Mouse (Mus musculus): ENCODE measurements around the gene Rbpms2. TPM values are rescaled to one million over a fixed set of nuclear protein-coding genes. Genes with fewer than 3 reads are reported as not detected.

Rbpms2 gene
- polyA plus RNA-seq, 1 experiment from 2014 or later, result 16.4 TPM

- ATAC-seq (ENCODE audit: insufficient number of reproducible peaks, insufficient read depth, low FRiP score, low TSS enrichment, low read depth), result no peak
- WGBS, result 56% methylated on average over 7 of the region's 11 CpGs
- no peaks in the 10 kb centered on the region for H3K9me3 ChIP-seq
- no peak overlapping the region for H3K27ac ChIP-seq
- no peak overlapping the region for H3K9ac ChIP-seq (replicated peaks)
- no peaks in the 10 kb centered on the region for H3K27me3 ChIP-seq
- no peak overlapping the region for H3K4me3 ChIP-seq (replicated peaks)
- H3K36me3 ChIP-seq, result peaks cover 23% of the 10 kb centered on the region
- no peaks in the 10 kb centered on the region for H3K4me1 ChIP-seq (replicated peaks)
- H3K4me2 ChIP-seq, result peak overlapping the region; percentile 24; the same call in 1 of the 2 replicates
Observed at GRCm38 (mm10) chr9:65598765-65599249, 30.6 kb upstream of the Rbpms2 start.

GRCm38 (mm10) chr9:65600951-65601350 lies 28.5 kb upstream of the Rbpms2 start:
- H3K27ac ChIP-seq, result no peak overlapping the region
- WGBS, result 81% methylated on average over 2 of the region's 2 CpGs
- no peak overlapping the region for H3K9ac ChIP-seq (replicated peaks)
- no peaks in the 10 kb centered on the region for H3K27me3 ChIP-seq
- ATAC-seq (ENCODE audit: insufficient number of reproducible peaks, insufficient read depth, low FRiP score, low TSS enrichment, low read depth), result no peak
- H3K36me3 ChIP-seq, result peaks cover 1% of the 10 kb centered on the region; the same call in 1 of the 2 replicates
- no peak overlapping the region for H3K4me2 ChIP-seq
- H3K4me1 ChIP-seq (replicated peaks), result peaks cover 2% of the 10 kb centered on the region; the same call in 1 of the 2 replicates
- no peaks in the 10 kb centered on the region for H3K9me3 ChIP-seq
- no peak overlapping the region for H3K4me3 ChIP-seq (replicated peaks)

- Histone ChIP-seq H3K27ac (no peak overlapping the region), H3K36me3 (no peaks in the 10 kb centered on the region), H3K9me3 (no peaks in the 10 kb centered on the region), H3K4me2 (no peak overlapping the region), H3K9ac (replicated peaks) (no peak overlapping the region), H3K4me1 (replicated peaks) (peaks cover 11% of the 10 kb centered on the region; the same call in 1 of the 2 replicates), H3K27me3 (no peaks in the 10 kb centered on the region), H3K4me3 (replicated peaks) (no peak overlapping the region)
- ATAC-seq (ENCODE audit: insufficient number of reproducible peaks, insufficient read depth, low FRiP score, low TSS enrichment, low read depth), result no peak
- 47% methylated on average over 8 of the region's 8 CpGs for WGBS
Observed at GRCm38 (mm10) chr9:65603401-65604102, 25.9 kb upstream of the Rbpms2 start.

- 9% methylated on average over 9 of the region's 9 CpGs for WGBS
- H3K4me2 ChIP-seq, result peak overlapping the region; percentile 43
- ATAC-seq (ENCODE audit: insufficient number of reproducible peaks, insufficient read depth, low FRiP score, low TSS enrichment, low read depth), result peak; percentile 75
- H3K9me3 ChIP-seq, result no peaks in the 10 kb centered on the region
- H3K27me3 ChIP-seq, result no peaks in the 10 kb centered on the region
- H3K4me1 ChIP-seq (replicated peaks), result peaks cover 11% of the 10 kb centered on the region; the same call in 1 of the 2 replicates
- no peak overlapping the region; the same call in 1 of the 2 replicates for H3K9ac ChIP-seq (replicated peaks)
- H3K4me3 ChIP-seq (replicated peaks), result no peak overlapping the region
- H3K36me3 ChIP-seq, result no peaks in the 10 kb centered on the region
- H3K27ac ChIP-seq, result 0 out of 2 replicates have a peak overlapping the region, but pooled peaks have one; percentile 23
Observed at GRCm38 (mm10) chr9:65605471-65606136, 23.8 kb upstream of the Rbpms2 start.

- H3K4me3 ChIP-seq (replicated peaks), result no peak overlapping the region
- ATAC-seq (ENCODE audit: insufficient number of reproducible peaks, insufficient read depth, low FRiP score, low TSS enrichment, low read depth), result no peak
- H3K4me1 ChIP-seq (replicated peaks), result peaks cover 11% of the 10 kb centered on the region; the same call in 1 of the 2 replicates
- H3K36me3 ChIP-seq, result no peaks in the 10 kb centered on the region
- no peaks in the 10 kb centered on the region for H3K27me3 ChIP-seq
- H3K9ac ChIP-seq (replicated peaks), result no peak overlapping the region
- peak overlapping the region; percentile 41; the same call in 1 of the 2 replicates for H3K27ac ChIP-seq
- WGBS, result 33% methylated on average over 9 of the region's 9 CpGs
- H3K9me3 ChIP-seq, result no peaks in the 10 kb centered on the region
- H3K4me2 ChIP-seq, result no peak overlapping the region
Observed at GRCm38 (mm10) chr9:65606321-65607109, 22.9 kb upstream of the Rbpms2 start.

- ATAC-seq (ENCODE audit: insufficient number of reproducible peaks, insufficient read depth, low FRiP score, low TSS enrichment, low read depth), result no peak
- no peak overlapping the region for H3K4me3 ChIP-seq (replicated peaks)
- WGBS, result 56% methylated on average over 2 of the region's 2 CpGs
- no peaks in the 10 kb centered on the region for H3K36me3 ChIP-seq
- H3K27me3 ChIP-seq, result no peaks in the 10 kb centered on the region
- H3K9ac ChIP-seq (replicated peaks), result no peak overlapping the region
- H3K9me3 ChIP-seq, result no peaks in the 10 kb centered on the region
- no peak overlapping the region for H3K4me2 ChIP-seq
- H3K4me1 ChIP-seq (replicated peaks), result peaks cover 11% of the 10 kb centered on the region; the same call in 1 of the 2 replicates
- no peak overlapping the region for H3K27ac ChIP-seq
Observed at GRCm38 (mm10) chr9:65607120-65607519, 22.3 kb upstream of the Rbpms2 start.

GRCm38 (mm10) chr9:65611969-65612486 lies 17.4 kb upstream of the Rbpms2 start:
- no peak overlapping the region for H3K4me2 ChIP-seq
- H3K9ac ChIP-seq (replicated peaks), result no peak overlapping the region
- H3K4me1 ChIP-seq (replicated peaks), result no peaks in the 10 kb centered on the region
- no peak for ATAC-seq (ENCODE audit: insufficient number of reproducible peaks, insufficient read depth, low FRiP score, low TSS enrichment, low read depth)
- no peaks in the 10 kb centered on the region for H3K9me3 ChIP-seq
- H3K27me3 ChIP-seq, result no peaks in the 10 kb centered on the region
- 93% methylated on average over 5 of the region's 5 CpGs for WGBS
- no peak overlapping the region for H3K27ac ChIP-seq
- no peak overlapping the region for H3K4me3 ChIP-seq (replicated peaks)
- no peaks in the 10 kb centered on the region for H3K36me3 ChIP-seq

GRCm38 (mm10) chr9:65613098-65613497 lies 16.4 kb upstream of the Rbpms2 start:
- Histone ChIP-seq H3K4me2 (no peak overlapping the region), H3K4me1 (replicated peaks) (no peaks in the 10 kb centered on the region), H3K27me3 (no peaks in the 10 kb centered on the region), H3K9me3 (no peaks in the 10 kb centered on the region), H3K36me3 (no peaks in the 10 kb centered on the region), H3K9ac (replicated peaks) (no peak overlapping the region), H3K4me3 (replicated peaks) (no peak overlapping the region), H3K27ac (no peak overlapping the region)
- ATAC-seq (ENCODE audit: insufficient number of reproducible peaks, insufficient read depth, low FRiP score, low TSS enrichment, low read depth), result no peak
- WGBS, result 14% methylated on average over 2 of the region's 2 CpGs

- Histone ChIP-seq H3K4me3 (replicated peaks) (no peak overlapping the region), H3K4me1 (replicated peaks) (no peaks in the 10 kb centered on the region), H3K27ac (no peak overlapping the region), H3K4me2 (no peak overlapping the region), H3K36me3 (no peaks in the 10 kb centered on the region), H3K27me3 (no peaks in the 10 kb centered on the region), H3K9ac (replicated peaks) (no peak overlapping the region), H3K9me3 (no peaks in the 10 kb centered on the region)
- ATAC-seq (ENCODE audit: insufficient number of reproducible peaks, insufficient read depth, low FRiP score, low TSS enrichment, low read depth), result no peak
- WGBS, result 64% methylated on average over 3 of the region's 3 CpGs
Observed at GRCm38 (mm10) chr9:65619311-65619710, 10.1 kb upstream of the Rbpms2 start.

- Histone ChIP-seq H3K9me3 (no peaks in the 10 kb centered on the region), H3K9ac (replicated peaks) (no peak overlapping the region), H3K27me3 (peaks cover under 1% of the 10 kb centered on the region; the same call in 1 of the 2 replicates), H3K27ac (no peak overlapping the region), H3K36me3 (no peaks in the 10 kb centered on the region), H3K4me3 (replicated peaks) (no peak overlapping the region), H3K4me2 (no peak overlapping the region), H3K4me1 (replicated peaks) (no peaks in the 10 kb centered on the region)
- no peak for ATAC-seq (ENCODE audit: insufficient number of reproducible peaks, insufficient read depth, low FRiP score, low TSS enrichment, low read depth)
- 87% methylated on average over 4 of the region's 4 CpGs for WGBS
Observed at GRCm38 (mm10) chr9:65621196-65621595, 8.3 kb upstream of the Rbpms2 start.

GRCm38 (mm10) chr9:65621666-65622065 lies 7.8 kb upstream of the Rbpms2 start:
- no peaks in the 10 kb centered on the region for H3K9me3 ChIP-seq
- no peak overlapping the region for H3K4me3 ChIP-seq (replicated peaks)
- H3K27me3 ChIP-seq, result peaks cover 4% of the 10 kb centered on the region; the same call in 1 of the 2 replicates
- ATAC-seq (ENCODE audit: insufficient number of reproducible peaks, insufficient read depth, low FRiP score, low TSS enrichment, low read depth), result no peak
- no peak overlapping the region for H3K9ac ChIP-seq (replicated peaks)
- no peaks in the 10 kb centered on the region for H3K4me1 ChIP-seq (replicated peaks)
- H3K36me3 ChIP-seq, result no peaks in the 10 kb centered on the region
- no peak overlapping the region for H3K27ac ChIP-seq
- WGBS, result 75% methylated on average over 2 of the region's 2 CpGs
- H3K4me2 ChIP-seq, result no peak overlapping the region

Data from limb, embryonic 12.5 days (tissue).